Mouse (Mus musculus) hindbrain, embryonic 15.5 days (tissue): ENCODE results near the gene Col19a1. TPM values are rescaled to one million over a fixed set of nuclear protein-coding genes. Genes with fewer than 3 reads are reported as not detected.
A peak's percentile ranks its signal among the peaks of the same experiment; 100 is the strongest.

Experiments
- ATAC-seq: fragments of 200-750 bp; cut with Nextera tagmentation; 2 replicates; pipeline ENCODE4 v1.8.0; 2017; ENCODE audit warnings: low read depth, moderate number of reproducible peaks, moderate TSS enrichment; ENCODE audit not compliant: low FRiP score
- H3K27ac ChIP-seq: fragments of 300-500 bp; sonication (generic); replicated peaks from 2 replicates; pipeline ENCODE4 v1.5.1; 2015; ENCODE audit warnings: mild to moderate bottlenecking, inconsistent platforms
- H3K27me3 ChIP-seq: fragments of 300-500 bp; sonication (generic); 2 replicates; pipeline ENCODE4 v1.6.1; 2015; ENCODE audit warnings: control low read depth, inconsistent platforms
- H3K36me3 ChIP-seq: fragments of 300-500 bp; sonication (generic); 2 replicates; pipeline ENCODE4 v1.6.1; 2015; ENCODE audit warnings: control low read depth, inconsistent platforms
- H3K4me1 ChIP-seq: fragments of 300-500 bp; sonication (generic); replicated peaks from 2 replicates; pipeline ENCODE4 v1.6.1; 2015; ENCODE audit warnings: control low read depth, inconsistent platforms
- H3K4me2 ChIP-seq: fragments of 300-500 bp; sonication (generic); 2 replicates; pipeline ENCODE4 v1.6.1; 2015; ENCODE audit warnings: moderate library complexity, mild to moderate bottlenecking, inconsistent platforms
- H3K4me3 ChIP-seq: fragments of 300-500 bp; sonication (generic); 2 replicates; pipeline ENCODE4 v1.5.1; 2015; ENCODE audit warnings: mild to moderate bottlenecking, inconsistent platforms
- H3K9ac ChIP-seq: fragments of 300-500 bp; sonication (generic); 2 replicates; pipeline ENCODE4 v1.6.1; 2015; ENCODE audit warnings: inconsistent platforms
- H3K9me3 ChIP-seq: fragments of 300-500 bp; sonication (generic); 2 replicates; pipeline ENCODE4 v1.6.1; 2016; ENCODE audit warnings: control low read depth, inconsistent platforms
- WGBS: fragments of 180-500 bp; shearing (Covaris S2); methylation state at CpG from one replicate; pipeline ENCODE4 v1.1.7; 2015; 5-methylcytosine and 5-hydroxymethylcytosine counted together
- polyA plus RNA-seq: library from polyadenylated mRNA; unstranded; fragments of >200 nt; fragmentation: Nextera tagmentation; extraction: Ambion mirVana; gene quantifications from 2 replicates; pipeline ENCODE4 v1.2.1, GENCODE M21; 2015

The Col19a1 gene
- polyA plus RNA-seq, 1 experiment from 2014 or later, result 2.3 TPM

DNA sequence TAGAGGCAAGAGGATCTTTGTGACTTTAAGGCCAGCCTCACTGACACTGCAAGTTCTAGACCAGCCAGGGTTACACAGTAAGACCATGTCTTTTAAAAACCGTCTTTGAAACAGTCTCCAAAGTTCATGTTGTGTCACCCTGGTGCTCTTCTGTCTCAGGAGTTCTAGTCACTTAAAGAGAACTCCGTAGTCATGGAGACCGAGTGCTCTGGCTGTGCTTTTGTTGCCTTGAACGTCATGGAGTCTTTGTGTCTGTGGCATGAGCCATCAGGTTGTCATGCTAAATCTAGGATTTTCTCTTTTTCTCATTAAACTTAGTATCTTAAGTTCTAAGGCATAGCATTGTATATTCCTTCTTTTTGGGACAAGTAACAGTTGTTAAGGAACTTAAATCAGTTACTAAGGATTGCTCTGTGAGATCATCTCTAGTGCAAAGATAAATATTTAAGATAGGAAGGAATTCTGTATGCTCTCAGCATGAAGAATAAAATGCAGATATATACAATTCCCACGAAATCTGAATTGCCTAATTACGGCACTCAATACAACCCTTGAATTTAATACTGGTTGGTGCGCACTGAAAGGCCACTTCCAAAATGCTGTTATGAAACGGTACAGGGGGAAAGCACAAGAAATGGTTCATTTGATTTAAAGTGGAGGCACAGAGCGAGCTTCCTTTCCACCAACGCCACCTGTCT lies 134.6 kb downstream of the Col19a1 start:
- H3K27ac ChIP-seq, result no peak overlapping the region
- 44% methylated on average over 10 of the region's 10 CpGs for WGBS
- no peak overlapping the region for H3K9ac ChIP-seq
- no peaks in the 10 kb centered on the region for H3K36me3 ChIP-seq
- ATAC-seq, result no peak
- H3K4me2 ChIP-seq, result no peak overlapping the region
- H3K4me3 ChIP-seq, result no peak overlapping the region
- H3K27me3 ChIP-seq, result no peaks in the 10 kb centered on the region
- H3K4me1 ChIP-seq, result no peaks in the 10 kb centered on the region; the same call in 1 of the 2 replicates
- no peaks in the 10 kb centered on the region for H3K9me3 ChIP-seq

DNA sequence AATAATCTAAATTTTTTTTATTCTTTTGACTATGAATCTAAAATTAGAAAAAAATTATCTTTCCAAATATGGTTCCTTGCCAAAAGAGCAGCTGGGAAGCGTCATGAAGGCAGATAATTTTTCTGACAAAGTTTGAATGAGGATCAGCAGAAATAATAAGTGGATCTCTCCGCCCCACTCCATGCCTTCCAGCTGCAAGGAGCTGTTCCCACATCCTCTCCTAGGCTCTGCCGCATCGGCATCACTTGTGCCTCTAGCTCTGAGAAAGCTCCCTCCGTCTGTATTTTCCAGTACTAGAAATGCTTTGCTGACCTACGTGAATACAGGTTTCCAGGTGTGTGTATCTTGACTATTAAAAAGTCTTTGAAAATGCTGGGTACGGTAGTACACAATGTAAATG lies 135.1 kb downstream of the Col19a1 start:
- WGBS, result 67% methylated on average over 7 of the region's 7 CpGs
- no peaks in the 10 kb centered on the region; the same call in 1 of the 2 replicates for H3K4me1 ChIP-seq
- no peak overlapping the region for H3K4me3 ChIP-seq
- no peak for ATAC-seq
- H3K4me2 ChIP-seq, result no peak overlapping the region
- no peak overlapping the region for H3K9ac ChIP-seq
- H3K27ac ChIP-seq, result no peak overlapping the region
- H3K36me3 ChIP-seq, result no peaks in the 10 kb centered on the region
- no peaks in the 10 kb centered on the region for H3K9me3 ChIP-seq
- H3K27me3 ChIP-seq, result no peaks in the 10 kb centered on the region

DNA sequence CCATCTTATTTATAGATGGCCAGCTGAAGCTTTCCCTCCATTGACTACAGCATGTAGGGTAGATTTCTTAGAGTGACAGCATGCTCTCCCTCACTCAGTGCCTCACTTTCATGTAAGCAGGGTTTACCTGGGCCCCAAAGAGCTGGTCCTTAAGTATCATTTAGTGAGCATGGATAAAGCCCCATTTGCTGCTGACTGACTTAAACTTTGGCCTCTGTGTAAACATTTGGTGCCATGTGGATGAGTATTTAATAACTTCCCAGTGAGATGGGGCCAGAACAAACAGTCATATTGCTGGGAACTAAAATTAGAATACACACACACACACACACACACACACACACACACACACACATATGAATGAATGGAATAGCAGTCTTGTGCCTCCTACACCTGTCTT lies 149.8 kb downstream of the Col19a1 start:
- H3K4me1 ChIP-seq, result no peaks in the 10 kb centered on the region
- no peak overlapping the region for H3K9ac ChIP-seq
- no peak for ATAC-seq
- H3K27me3 ChIP-seq, result no peaks in the 10 kb centered on the region
- no peaks in the 10 kb centered on the region for H3K36me3 ChIP-seq
- H3K4me2 ChIP-seq, result no peak overlapping the region
- no peak overlapping the region for H3K4me3 ChIP-seq
- H3K27ac ChIP-seq, result no peak overlapping the region
- H3K9me3 ChIP-seq, result no peaks in the 10 kb centered on the region

DNA sequence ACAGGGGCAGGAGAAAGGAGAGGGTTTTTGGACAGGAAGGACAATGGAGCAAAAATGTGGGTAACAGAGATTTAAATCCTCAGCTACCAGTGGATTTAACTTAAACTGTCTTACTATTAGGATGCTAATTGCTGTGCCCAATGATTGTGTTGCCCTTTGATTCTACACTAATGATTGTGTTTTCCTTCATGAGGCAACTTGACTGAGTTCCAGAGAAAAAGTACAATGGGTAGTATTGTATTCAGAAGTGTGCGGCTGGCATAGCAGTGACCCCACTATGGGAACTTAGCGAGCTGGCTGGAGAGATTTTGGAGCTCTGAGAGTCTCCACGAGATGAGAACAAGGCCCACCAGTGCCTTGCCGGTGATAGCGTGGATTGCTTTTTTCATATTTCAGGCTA lies 159.0 kb downstream of the Col19a1 start:
- 77% methylated on average over 5 of the region's 5 CpGs for WGBS
- H3K27me3 ChIP-seq, result no peaks in the 10 kb centered on the region
- no peaks in the 10 kb centered on the region for H3K36me3 ChIP-seq
- no peak overlapping the region for H3K4me2 ChIP-seq
- H3K9me3 ChIP-seq, result no peaks in the 10 kb centered on the region
- H3K4me1 ChIP-seq, result no peaks in the 10 kb centered on the region
- H3K4me3 ChIP-seq, result no peak overlapping the region
- no peak for ATAC-seq
- H3K27ac ChIP-seq, result no peak overlapping the region
- no peak overlapping the region for H3K9ac ChIP-seq

DNA sequence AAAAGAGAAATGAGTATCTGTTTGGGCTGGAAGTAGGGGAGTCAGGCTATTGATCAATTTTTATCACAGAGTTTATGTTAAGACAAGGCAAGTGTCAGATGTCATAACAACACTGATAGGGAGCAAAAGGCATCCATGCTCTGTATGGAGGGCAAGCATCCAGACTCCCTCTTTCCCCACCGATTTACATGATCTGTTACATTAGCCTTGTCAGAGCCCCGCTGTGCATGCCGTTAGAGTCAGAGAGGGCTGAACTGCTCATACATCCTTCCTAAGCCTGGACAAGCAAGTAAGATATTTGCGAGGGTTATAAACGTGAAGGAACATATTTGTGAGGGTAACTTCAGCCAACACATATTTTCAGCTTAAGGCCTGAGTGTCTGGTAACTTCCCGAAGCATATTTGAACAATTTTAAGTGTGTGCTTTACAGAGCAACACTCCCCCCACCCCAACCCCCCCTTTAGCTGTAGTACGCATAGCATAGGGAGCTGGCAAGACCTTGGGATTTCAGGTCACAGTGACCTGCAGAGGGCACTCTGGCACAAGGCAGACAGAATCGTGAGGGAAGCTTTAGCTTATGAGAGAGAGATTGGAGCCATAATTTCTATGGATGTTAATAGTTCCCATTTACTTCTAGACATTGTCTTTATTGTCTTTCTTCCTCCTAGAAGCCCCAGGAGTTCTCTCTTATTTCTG lies 209.0 kb downstream of the Col19a1 start:
- WGBS, result 37% methylated on average over 8 of the region's 8 CpGs
- no peaks in the 10 kb centered on the region for H3K9me3 ChIP-seq
- H3K4me1 ChIP-seq, result no peaks in the 10 kb centered on the region; the same call in 1 of the 2 replicates
- no peak overlapping the region for H3K4me2 ChIP-seq
- ATAC-seq, result peak; percentile 83
- no peak overlapping the region for H3K27ac ChIP-seq
- no peak overlapping the region for H3K9ac ChIP-seq
- no peaks in the 10 kb centered on the region for H3K27me3 ChIP-seq
- H3K36me3 ChIP-seq, result no peaks in the 10 kb centered on the region
- H3K4me3 ChIP-seq, result no peak overlapping the region

DNA sequence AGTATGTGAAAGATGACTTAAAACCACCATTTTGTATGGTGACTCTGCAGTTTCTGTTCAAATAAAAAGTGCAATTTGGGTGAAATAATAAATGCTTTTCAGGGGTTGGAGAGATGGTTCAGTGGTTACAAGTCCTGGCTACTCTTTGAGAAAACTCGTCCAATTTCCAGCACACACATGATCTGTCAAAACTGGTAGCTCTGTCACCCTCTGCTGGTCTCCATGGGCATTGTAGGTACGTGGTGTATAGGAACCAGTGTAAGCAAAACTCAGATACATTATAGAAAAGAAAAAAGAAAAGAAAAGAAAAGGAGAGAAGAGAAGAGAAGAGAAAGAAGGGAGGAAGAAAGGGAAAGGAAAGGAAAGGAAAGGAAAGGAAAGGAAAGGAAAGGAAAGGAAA lies 212.4 kb downstream of the Col19a1 start:
- H3K4me3 ChIP-seq, result no peak overlapping the region

DNA sequence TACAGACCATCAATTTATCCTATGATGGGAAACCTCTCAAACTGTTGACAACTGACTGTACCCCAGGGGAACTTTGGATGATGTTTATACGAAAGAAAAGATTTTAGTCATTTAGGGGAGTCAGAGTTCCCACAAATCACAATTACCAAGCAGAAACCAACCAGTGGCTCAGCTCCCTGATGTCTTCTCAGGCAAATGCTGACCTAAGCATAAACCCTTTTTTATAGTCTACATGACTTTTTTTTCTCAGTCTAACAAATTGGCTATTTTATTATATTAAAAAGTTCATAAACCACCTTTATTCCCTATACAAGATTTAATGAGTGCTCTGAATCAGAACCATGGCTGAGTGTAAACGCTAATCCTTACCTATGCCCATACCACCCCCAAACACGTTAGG lies 213.6 kb downstream of the Col19a1 start:
- H3K9me3 ChIP-seq, result no peaks in the 10 kb centered on the region
- no peaks in the 10 kb centered on the region for H3K36me3 ChIP-seq
- no peak for ATAC-seq
- H3K4me1 ChIP-seq, result no peaks in the 10 kb centered on the region; the same call in 1 of the 2 replicates
- H3K4me2 ChIP-seq, result no peak overlapping the region
- no peak overlapping the region for H3K9ac ChIP-seq
- no peaks in the 10 kb centered on the region for H3K27me3 ChIP-seq
- no peak overlapping the region for H3K4me3 ChIP-seq
- H3K27ac ChIP-seq, result no peak overlapping the region
- 90% methylated on average over 3 of the region's 3 CpGs for WGBS

More for the DNA sequence above, 212.4 kb downstream of the Col19a1 start:
- no peak overlapping the region for H3K9ac ChIP-seq
- H3K4me2 ChIP-seq, result no peak overlapping the region
- ATAC-seq, result no peak
- H3K4me1 ChIP-seq, result no peaks in the 10 kb centered on the region; the same call in 1 of the 2 replicates
- H3K27ac ChIP-seq, result no peak overlapping the region
- no peaks in the 10 kb centered on the region for H3K36me3 ChIP-seq
- H3K9me3 ChIP-seq, result no peaks in the 10 kb centered on the region
- H3K27me3 ChIP-seq, result no peaks in the 10 kb centered on the region
- WGBS, result 27% methylated on average over 2 of the region's 2 CpGs

DNA sequence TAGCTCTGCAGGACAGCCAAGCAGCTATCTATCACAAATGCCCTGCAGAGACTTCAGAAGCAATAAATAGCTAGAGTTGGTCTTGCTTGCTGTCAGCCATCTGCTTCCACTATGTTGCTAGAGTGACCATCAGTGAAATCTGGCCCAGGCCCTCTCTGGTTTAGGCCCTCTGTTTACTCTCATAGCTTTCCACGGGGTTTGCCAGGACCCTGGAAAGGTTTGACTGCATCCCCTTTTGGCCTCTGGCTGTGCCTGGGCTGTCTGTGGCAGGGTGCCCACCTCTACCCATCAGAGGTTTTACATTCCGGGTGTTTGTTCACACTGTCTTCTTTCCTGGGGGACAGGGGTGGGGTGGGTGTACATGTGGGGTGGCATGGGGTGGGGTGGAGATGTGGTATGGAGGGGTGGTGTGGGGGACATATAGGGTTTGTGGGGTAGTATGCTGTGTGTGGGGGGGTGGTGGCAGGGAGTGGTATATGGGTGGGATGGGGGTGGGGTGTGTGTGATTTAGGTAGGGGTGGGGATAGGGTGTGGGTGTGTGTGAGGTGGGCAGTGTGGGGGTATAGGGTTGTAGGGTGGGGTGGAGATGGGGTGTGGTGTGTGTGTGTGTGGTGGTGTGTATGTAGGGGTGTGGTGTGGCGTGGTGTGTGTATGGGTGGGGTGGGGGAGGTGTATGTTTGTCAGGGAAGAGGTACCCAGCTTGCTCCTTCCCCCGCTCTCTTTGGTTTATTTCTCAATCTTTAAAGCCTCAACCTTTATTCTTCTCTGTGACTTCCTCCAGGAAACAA lies 214.6 kb downstream of the Col19a1 start:
- Histone ChIP-seq H3K9me3 (no peaks in the 10 kb centered on the region), H3K27ac (no peak overlapping the region), H3K4me3 (no peak overlapping the region), H3K9ac (no peak overlapping the region), H3K4me1 (no peaks in the 10 kb centered on the region; the same call in 1 of the 2 replicates), H3K4me2 (no peak overlapping the region), H3K27me3 (no peaks in the 10 kb centered on the region), H3K36me3 (no peaks in the 10 kb centered on the region)
- ATAC-seq, result no peak
- 85% methylated on average over 4 of the region's 4 CpGs for WGBS

DNA sequence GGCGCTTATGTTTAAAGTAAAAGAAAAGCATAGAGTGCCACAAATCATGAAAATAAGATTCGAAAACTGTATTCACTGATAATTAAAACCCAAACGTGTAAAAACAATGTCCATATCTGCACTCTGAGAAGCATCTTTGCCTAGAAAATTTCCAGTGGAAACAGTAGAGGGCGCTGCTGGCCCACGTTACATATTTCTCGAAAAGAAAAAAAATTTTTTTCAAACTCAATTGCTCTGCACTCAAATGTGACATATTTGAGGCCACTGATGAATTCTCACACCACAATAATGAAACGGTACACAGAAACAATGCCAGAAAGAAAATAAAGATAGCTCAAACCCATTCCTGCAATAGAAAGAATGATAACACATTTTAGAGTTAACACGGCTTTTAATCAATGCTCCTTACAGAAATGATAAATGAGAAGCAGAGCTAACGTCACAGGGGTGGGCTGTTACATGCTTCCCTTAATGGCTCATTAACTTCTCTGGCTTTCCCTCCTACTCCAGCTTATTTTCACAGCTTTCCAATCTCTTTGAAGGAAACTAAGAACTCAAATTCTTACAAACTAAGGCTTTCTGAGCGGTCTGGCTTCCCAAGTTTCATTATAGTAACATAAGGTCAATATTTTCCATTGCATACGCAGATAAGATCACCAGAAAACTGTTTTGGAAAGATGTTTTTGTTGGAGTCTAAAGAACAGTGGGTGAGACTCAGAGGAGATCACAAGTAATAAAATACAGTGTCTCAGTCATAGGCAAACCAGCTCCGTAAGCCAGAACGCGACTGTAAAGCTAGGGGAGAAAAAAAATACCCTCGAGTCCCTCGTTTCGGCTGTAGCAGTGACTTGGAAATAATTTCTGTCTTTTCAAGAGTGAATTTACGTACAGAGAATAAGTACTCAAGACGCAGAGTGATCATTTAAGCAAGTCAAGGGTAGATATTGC lies 219.4 kb downstream of the Col19a1 start:
- 0 out of 2 replicates have a peak, but pooled peaks have one; percentile 27 for ATAC-seq
- Histone ChIP-seq H3K4me2 (peak overlapping the region; percentile 51), H3K9me3 (no peaks in the 10 kb centered on the region), H3K36me3 (no peaks in the 10 kb centered on the region), H3K27ac (no peak overlapping the region; the same call in 1 of the 2 replicates), H3K27me3 (no peaks in the 10 kb centered on the region), H3K4me1 (no peaks in the 10 kb centered on the region; the same call in 1 of the 2 replicates), H3K9ac (no peak overlapping the region), H3K4me3 (no peak overlapping the region; the same call in 1 of the 2 replicates)
- 47% methylated on average over 19 of the region's 19 CpGs for WGBS

DNA sequence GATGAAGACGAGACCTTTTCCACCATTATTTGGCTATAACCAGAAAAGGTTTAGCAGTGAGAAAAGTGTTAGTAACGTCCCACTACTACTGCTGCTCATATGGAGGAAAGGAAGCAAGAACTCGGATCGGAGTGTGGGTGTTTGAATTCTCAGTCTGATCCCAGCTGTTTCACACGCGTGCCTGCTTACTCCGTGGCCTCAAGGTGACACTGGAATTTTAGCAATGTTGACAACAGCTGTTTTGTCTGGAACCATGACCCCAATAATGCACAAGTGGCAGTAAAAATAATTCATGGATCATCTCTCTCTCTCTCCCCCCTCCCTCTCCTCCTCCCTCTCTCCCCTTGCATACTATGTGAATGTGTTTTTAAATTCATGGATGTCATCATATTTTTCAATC lies 222.5 kb downstream of the Col19a1 start:
- WGBS, result 75% methylated on average over 7 of the region's 7 CpGs
- no peaks in the 10 kb centered on the region for H3K36me3 ChIP-seq
- H3K4me2 ChIP-seq, result no peak overlapping the region
- no peaks in the 10 kb centered on the region for H3K27me3 ChIP-seq
- H3K9ac ChIP-seq, result no peak overlapping the region
- no peak overlapping the region for H3K4me3 ChIP-seq
- no peaks in the 10 kb centered on the region; the same call in 1 of the 2 replicates for H3K4me1 ChIP-seq
- ATAC-seq, result no peak
- no peak overlapping the region for H3K27ac ChIP-seq
- no peaks in the 10 kb centered on the region for H3K9me3 ChIP-seq

DNA sequence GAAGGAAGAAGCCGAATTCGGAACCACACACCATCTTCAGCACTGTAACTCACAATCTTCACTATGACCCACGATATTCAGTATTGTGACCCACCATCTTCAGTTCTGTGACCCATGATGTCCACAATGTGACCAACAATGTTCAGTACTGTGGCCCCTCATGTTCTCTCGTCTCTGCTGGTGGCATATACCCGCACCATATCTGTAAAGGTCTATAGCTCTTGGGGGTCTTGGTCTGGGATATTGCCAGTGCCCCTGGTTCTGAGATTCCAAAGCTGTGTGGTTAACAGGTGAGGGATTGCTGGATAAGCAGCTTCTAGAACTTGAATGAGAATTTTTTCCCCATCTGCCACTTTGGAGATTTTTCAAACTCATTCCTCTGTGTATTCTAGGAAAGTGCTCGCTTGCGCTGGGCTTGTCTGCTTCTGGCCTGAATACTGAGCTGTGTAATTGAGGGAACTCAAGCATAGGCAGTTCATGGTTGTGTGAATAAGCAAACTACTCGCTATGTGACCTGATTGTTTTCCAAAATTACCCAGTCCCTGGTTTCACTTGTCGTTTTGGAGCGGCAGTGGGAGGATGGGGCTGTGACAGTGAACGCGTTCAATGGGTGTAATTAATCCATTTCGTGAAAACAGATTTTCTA lies 225.2 kb downstream of the Col19a1 start:
- H3K4me2 ChIP-seq, result no peak overlapping the region
- 79% methylated on average over 13 of the region's 13 CpGs for WGBS
- H3K27me3 ChIP-seq, result no peaks in the 10 kb centered on the region
- no peaks in the 10 kb centered on the region for H3K9me3 ChIP-seq
- H3K4me3 ChIP-seq, result no peak overlapping the region
- no peaks in the 10 kb centered on the region for H3K36me3 ChIP-seq
- H3K4me1 ChIP-seq, result no peaks in the 10 kb centered on the region
- ATAC-seq, result peak; percentile 73
- H3K9ac ChIP-seq, result no peak overlapping the region
- H3K27ac ChIP-seq, result no peak overlapping the region
